Mouse (Mus musculus) liver, embryonic 14.5 days (tissue): ENCODE results near the gene Zfp536. TPM values are rescaled to one million over a fixed set of nuclear protein-coding genes. Genes with fewer than 3 reads are reported as not detected.

Experiments
- ATAC-seq: fragments of 200-750 bp; cut with Nextera tagmentation; 2 replicates; pipeline ENCODE4 v1.8.0; 2017; ENCODE audit warnings: moderate number of reproducible peaks, mild to moderate bottlenecking, moderate library complexity; ENCODE audit not compliant: insufficient read depth
- DNase-seq, 3 experiments: peaks; one replicate each; pipeline ENCODE4 v3.0.0-alpha.2; 2012 to 2013; ENCODE audit warnings: low read depth in 3 of 3, low spot score in 3 of 3
- H3K27ac ChIP-seq: fragments of 300-500 bp; sonication (generic); 2 replicates; pipeline ENCODE4 v1.5.1; 2014; ENCODE audit warnings: moderate library complexity, mild to moderate bottlenecking, control low read depth, inconsistent platforms
- H3K27me3 ChIP-seq: fragments of 300-500 bp; sonication (generic); 2 replicates; pipeline ENCODE4 v1.6.1; 2014; ENCODE audit warnings: mild to moderate bottlenecking, low read length, moderate library complexity; ENCODE audit not compliant: control insufficient read depth, insufficient read depth
- H3K36me3 ChIP-seq: fragments of 300-500 bp; sonication (generic); replicated peaks from 2 replicates; pipeline ENCODE4 v1.6.1; 2014; ENCODE audit warnings: low read depth; ENCODE audit not compliant: control insufficient read depth, insufficient read depth
- H3K4me1 ChIP-seq, 2 experiments: fragments of 200-500 bp in 1 of 2; fragments of 300-500 bp in 1 of 2; sonication (generic) in 1 of 2; replicated peaks; 2 replicates each; pipeline ENCODE4 v1.6.1; 2012 to 2014; ENCODE audit warnings: antibody characterized with exemption in 1 of 2, inconsistent platforms in 1 of 2, low read length in 1 of 2; ENCODE audit not compliant: control insufficient read depth in 2 of 2, insufficient read depth in 2 of 2
- H3K4me2 ChIP-seq: fragments of 300-500 bp; sonication (generic); 2 replicates; pipeline ENCODE4 v1.6.1; 2014; ENCODE audit warnings: low read depth, mild to moderate bottlenecking, control low read depth, moderate library complexity
- H3K4me3 ChIP-seq, 2 experiments: fragments of 200-500 bp in 1 of 2; fragments of 300-500 bp in 1 of 2; sonication (generic) in 1 of 2; 2 replicates each; pipeline ENCODE4 v1.5.1; 2012 to 2014; ENCODE audit warnings: low read depth in 2 of 2, low read length in 2 of 2, mild to moderate bottlenecking in 2 of 2, control low read depth in 1 of 2, inconsistent platforms in 1 of 2, moderate library complexity in 1 of 2; ENCODE audit not compliant: insufficient read depth in 1 of 2
- H3K9ac ChIP-seq: fragments of 300-500 bp; sonication (generic); replicated peaks from 2 replicates; pipeline ENCODE4 v1.6.1; 2014; ENCODE audit warnings: mild to moderate bottlenecking, control low read depth, moderate library complexity
- H3K9me3 ChIP-seq: fragments of 300-500 bp; sonication (generic); 2 replicates; pipeline ENCODE4 v1.6.1; 2016; ENCODE audit warnings: low read length, mixed read lengths; ENCODE audit not compliant: control insufficient read depth
- CTCF ChIP-seq: IDR thresholded peaks from 2 replicates; pipeline ENCODE4 v1.5.1; 2016; ENCODE audit warnings: antibody characterized with exemption, low read depth, control low read depth
- EP300 ChIP-seq: IDR thresholded peaks from 2 replicates; pipeline ENCODE4 v1.6.1; 2016; ENCODE audit warnings: antibody characterized with exemption, low read depth
- WGBS: fragments of 180-500 bp; shearing (Covaris S2); extraction: QIAGEN DNeasy Blood & Tissue Kit; methylation state at CpG from one replicate; pipeline ENCODE4 v1.1.7; 2014; ENCODE audit not compliant: insufficient replicate concordance; 5-methylcytosine and 5-hydroxymethylcytosine counted together
- polyA plus RNA-seq, 2 experiments: library from polyadenylated mRNA; depleted of rRNA in 1 of 2; stranded (reverse) in 1 of 2; unstranded in 1 of 2; fragments of >200 nt; fragmentation: Nextera tagmentation in 1 of 2; extraction: Ambion mirVana in 1 of 2; gene quantifications; 2 replicates each; pipeline versions ENCODE4 v1.2.1 to v1.2.3; 2012 to 2014

Gene Zfp536
- polyA plus RNA-seq, 2 experiments, result not detected

DNA sequence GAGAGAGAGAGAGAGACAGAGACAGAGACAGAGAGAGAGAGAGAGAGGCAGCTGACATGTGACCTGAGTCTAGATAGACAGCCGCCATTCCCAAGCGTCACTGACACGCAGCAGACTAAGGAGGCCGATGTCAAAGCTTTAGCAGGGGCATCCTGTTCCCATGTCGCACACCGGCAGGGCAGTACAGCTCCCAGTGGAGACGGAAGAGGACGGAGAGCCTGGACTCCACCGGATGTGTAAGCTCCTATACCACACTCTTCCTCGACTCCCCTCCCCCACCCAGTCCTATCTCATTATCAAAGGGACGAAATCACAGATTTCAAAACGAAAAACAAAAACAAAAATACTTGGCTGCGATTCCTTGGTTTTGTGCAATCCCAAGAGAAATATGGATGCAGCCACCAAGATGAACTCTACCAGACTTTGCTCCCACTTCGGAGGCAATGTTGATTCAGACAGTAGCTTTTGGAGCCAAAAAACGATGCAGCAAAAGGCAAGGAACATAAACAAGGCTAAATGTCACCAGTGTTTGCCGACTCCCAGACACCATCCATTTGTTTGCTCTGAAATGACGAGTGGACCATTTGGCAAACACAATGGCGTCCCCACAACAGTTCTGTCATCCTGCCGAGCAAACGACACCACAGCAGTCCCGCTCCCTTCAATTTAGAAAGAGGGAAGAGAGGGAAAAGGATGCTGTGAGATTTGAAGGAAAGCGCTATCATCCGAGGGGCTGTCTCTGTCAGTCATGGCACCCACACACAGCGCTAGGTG is 299.9 kb downstream of the Zfp536 start:
- Histone ChIP-seq H3K4me2 (no peak overlapping the region), H3K4me1 (no peaks in the 10 kb centered on the region; a peak in 1 of 4 replicates), H3K27ac (no peak overlapping the region), H3K9me3 (no peaks in the 10 kb centered on the region), H3K27me3 (no peaks in the 10 kb centered on the region), H3K36me3 (no peaks in the 10 kb centered on the region), H3K9ac (no peak overlapping the region), H3K4me3 (no peak overlapping the region)
- WGBS, result 52% methylated on average over 24 of the region's 24 CpGs
- no peak for TF ChIP-seq CTCF
- DNase-seq, result no peak
- no peak for ATAC-seq

DNA sequence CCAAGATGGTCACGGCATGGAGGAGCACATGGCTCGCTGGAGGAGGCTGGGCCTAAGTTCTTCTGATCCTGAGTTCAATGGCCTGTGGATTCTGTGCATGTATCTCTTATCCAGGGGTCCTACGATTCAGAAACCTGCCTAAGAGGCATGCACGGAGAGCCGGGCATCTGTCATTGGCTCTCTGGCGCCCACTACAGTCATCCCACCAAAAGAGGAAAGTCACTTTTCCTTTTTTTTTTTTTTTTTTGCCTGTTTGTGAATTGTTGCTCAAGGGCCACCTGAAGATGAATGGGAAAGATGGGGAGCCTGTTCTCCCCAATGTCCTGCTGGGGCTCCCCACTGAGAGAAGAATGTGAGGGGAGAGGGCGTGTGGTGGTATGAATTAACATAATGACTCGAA is 301.7 kb downstream of the Zfp536 start:
- H3K27me3 ChIP-seq, result no peaks in the 10 kb centered on the region
- ATAC-seq (no peak), DNase-seq (no peak)
- TF ChIP-seq EP300 (no peak), CTCF (peak; percentile 14; the same call in 1 of the 2 replicates)
- 36% methylated on average over 8 of the region's 8 CpGs for WGBS
- H3K9ac ChIP-seq, result no peak overlapping the region
- no peaks in the 10 kb centered on the region for H3K36me3 ChIP-seq
- no peaks in the 10 kb centered on the region; a peak in 1 of 4 replicates for H3K4me1 ChIP-seq
- no peak overlapping the region for H3K4me3 ChIP-seq
- H3K9me3 ChIP-seq, result no peaks in the 10 kb centered on the region
- H3K4me2 ChIP-seq, result no peak overlapping the region
- no peak overlapping the region for H3K27ac ChIP-seq

DNA sequence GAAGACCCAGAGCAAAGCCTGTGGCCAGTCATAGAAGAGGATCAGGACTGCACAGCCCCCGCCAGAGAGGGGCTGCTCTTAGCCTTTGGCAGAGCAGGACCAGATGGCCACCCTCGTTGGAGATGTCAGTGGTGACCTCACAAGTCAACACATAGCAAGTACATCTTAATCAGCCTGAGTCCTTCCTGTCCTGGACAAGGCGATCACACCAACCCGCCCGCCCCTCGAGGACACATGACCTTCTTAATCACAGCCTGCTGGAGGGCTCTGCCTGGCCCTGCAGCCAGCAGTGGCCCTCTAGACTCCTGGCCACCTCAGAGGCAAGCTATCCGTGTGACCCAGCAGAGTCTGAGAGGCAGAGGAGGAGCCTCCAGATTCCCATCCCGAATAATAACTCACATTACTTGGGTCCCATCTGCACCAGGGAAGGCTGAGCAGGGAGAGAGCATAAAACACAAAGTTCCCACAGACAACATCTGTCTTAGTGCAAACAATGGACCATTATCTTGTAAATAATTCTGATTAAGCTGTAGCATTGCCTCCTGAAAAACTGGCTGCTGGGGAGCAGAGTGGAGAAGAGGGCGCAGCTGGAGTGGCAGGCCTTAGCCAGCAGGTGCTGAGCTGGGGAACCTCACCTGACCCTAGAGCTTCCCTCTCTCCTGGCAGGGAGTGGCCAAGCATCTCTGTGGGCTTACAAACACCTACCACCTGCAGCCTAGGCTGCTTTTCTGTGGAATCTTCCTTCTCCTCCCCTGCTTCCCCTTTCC is 306.8 kb downstream of the Zfp536 start:
- Histone ChIP-seq H3K9me3 (no peaks in the 10 kb centered on the region), H3K4me2 (no peak overlapping the region), H3K9ac (no peak overlapping the region), H3K4me3 (no peak overlapping the region), H3K4me1 (no peaks in the 10 kb centered on the region), H3K27ac (no peak overlapping the region), H3K36me3 (no peaks in the 10 kb centered on the region), H3K27me3 (no peaks in the 10 kb centered on the region)
- TF ChIP-seq EP300 (no peak), CTCF (no peak)
- 40% methylated on average over 9 of the region's 9 CpGs for WGBS
- DNase-seq (no peak), ATAC-seq (no peak)

DNA sequence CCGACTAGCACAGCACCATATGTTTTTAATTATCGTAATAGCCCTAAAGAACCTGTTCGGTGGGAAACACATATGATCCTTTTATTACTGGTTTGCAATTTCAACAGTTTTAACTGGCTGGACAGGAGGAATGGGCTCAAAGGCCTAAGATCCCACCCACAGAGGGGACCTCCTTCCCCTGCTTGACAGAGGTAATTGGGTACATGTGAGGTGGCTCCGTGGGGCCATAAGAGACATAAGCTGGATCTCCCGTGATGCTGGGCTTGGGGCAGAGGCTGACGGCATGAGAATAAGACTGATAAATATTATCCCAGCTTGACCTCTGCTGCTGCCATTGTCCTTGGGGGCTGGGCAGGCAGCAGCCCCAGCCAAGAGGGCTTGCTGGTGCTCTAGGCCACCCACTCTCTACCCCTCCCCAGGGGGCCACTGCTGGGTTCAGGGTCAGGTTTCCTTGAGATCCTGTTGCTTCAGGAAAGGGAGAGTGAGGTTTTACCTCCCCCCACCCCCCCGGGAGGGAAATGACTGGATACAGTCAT is 309.2 kb downstream of the Zfp536 start:
- H3K9me3 ChIP-seq, result no peaks in the 10 kb centered on the region
- H3K36me3 ChIP-seq, result no peaks in the 10 kb centered on the region
- H3K4me2 ChIP-seq, result no peak overlapping the region
- no peaks in the 10 kb centered on the region for H3K27me3 ChIP-seq
- TF ChIP-seq EP300 (no peak), CTCF (no peak)
- no peak overlapping the region for H3K4me3 ChIP-seq
- no peak for DNase-seq
- H3K9ac ChIP-seq, result no peak overlapping the region
- WGBS, result 60% methylated on average over 7 of the region's 7 CpGs
- no peak overlapping the region for H3K27ac ChIP-seq
- no peaks in the 10 kb centered on the region for H3K4me1 ChIP-seq
- no peak for ATAC-seq

DNA sequence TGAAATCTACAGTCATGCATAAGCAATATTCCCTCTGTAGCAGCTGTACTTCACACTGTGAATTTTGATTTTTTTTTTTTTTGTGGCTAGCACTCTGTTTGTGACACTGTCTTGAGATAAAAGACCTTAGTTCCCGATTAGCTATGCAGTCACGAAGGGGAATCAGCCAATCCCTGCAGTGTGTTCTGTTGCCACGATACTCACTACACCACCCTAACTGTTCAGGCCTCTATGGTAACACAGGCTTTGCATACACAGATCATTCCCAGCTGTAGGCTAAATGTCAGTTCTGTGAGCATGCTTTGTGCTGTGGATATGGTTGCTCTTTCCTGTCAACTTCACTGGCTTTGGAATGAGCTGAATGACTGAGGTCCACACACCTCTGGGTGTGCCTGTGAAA is 325.9 kb downstream of the Zfp536 start:
- Histone ChIP-seq H3K9ac (no peak overlapping the region), H3K27me3 (no peaks in the 10 kb centered on the region), H3K4me3 (no peak overlapping the region), H3K36me3 (no peaks in the 10 kb centered on the region), H3K4me1 (no peaks in the 10 kb centered on the region), H3K4me2 (no peak overlapping the region), H3K9me3 (no peaks in the 10 kb centered on the region), H3K27ac (no peak overlapping the region)
- TF ChIP-seq EP300 (no peak), CTCF (no peak)
- WGBS, result 59% methylated on average over 3 of the region's 3 CpGs
- ATAC-seq (no peak), DNase-seq (no peak)
